Mouse (Mus musculus) kidney, postnatal 36 days (tissue): ENCODE data around the gene Gng12.
A peak's percentile ranks its signal among the peaks of the same experiment; 100 is the strongest.
"Not testable (repeated sequence)": the region's sequence is repeated elsewhere in the genome, so short reads cannot be mapped to it uniquely, and the experiment has no call there.

Source experiments
- DNase-seq, 2 experiments: peaks; one replicate each; pipeline ENCODE4 v3.0.0; 2021 to 2022; ENCODE audit warnings: mixed read lengths in 2 of 2

Gene Gng12

DNA sequence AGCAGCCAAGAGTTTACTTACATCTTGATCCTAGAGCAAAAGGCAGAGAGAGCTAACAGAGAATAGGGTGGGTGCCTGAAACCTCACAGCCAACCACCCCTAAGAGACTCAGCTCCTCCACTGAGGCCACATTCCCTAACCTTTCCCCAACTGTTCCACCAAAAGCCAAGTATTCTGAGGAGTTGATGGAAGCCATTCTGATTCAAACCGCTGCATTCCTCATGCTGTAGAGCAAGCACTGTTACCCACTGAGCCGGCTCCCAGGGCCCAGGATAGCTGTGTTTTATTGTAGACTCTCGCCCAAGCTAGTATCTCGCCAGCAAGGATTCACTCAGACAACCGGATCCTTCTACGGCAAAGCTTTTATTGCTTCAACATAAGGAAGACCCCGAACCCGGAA is 98.8 kb downstream of the Gng12 start:
- no peak for DNase-seq

DNA sequence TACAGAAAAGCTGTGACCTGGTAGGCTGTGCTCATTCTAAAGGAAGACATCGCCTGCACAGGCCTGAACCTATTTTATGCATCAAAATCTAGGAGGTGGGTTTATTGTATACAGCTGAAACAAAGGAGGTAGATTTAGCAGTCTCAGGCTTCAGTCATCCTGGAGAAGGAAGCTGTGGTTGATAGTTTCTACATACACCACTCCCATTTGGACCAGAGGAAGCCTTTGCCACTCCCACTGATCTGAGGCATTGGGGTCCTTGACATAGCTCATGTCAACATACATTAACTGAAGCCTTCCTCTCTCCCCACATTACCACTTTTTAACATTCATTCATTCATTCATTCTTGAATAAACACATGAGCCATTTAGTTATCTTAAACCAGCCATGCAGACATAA is 99.6 kb downstream of the Gng12 start:
- no peak for DNase-seq

DNA sequence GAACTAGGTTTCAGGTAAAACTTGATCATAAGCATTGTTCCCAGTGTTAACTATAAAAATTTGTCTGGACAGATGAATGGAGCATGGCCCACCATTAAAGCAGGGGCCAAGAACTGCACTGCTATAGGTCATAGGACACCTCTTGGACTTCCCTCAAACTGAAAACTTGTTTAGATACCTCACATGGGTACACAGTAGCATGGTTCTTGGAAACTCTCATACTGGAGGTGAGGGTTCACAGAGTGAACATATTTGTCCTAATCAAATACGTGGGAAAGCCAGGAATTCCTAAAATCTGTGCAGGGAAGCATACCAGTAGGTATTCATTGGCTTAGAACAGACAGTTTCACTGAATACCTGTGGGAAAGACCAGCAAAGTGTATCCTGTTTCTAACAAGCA is 100.1 kb downstream of the Gng12 start:
- DNase-seq = no peak

DNA sequence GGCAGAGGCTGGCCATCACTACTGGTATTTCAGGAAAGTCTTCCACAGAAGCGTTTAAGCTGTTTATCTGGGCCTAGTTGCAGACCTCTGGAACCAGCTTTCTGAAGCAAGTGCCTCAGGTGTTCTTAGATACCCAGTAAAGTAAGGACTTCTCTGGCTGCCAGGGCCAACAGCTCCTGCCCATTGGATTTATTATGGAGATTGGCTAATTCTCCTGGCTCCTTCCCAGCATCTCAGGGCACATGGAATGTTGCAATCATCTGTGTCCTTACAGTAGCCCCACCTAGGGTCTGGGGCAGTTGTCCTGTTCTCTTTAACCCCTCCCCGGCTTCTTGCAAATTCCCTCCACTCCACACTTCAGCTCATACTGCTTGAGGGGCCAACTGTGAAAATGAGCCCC is 102.4 kb downstream of the Gng12 start:
- peak; percentile 75 to 88 for DNase-seq

DNA sequence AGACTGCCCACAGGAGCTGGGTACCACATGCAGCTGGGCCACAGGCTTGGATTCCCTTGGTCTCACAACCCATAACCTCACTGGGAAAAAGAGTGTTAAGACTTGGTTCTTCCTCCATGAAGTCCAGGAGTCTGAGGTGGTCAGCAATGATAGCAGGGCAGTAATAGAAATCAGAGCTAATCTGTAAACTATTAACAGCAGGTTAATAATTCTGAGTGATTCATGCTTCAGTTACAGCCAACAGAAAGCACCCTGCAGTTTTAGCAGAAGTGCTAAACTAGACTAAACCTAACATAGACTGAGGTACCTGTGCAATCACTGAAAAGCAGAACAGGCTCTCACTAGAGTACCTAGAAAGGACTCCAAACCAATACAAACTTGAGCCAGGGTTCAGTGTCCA is 103.6 kb downstream of the Gng12 start:
- peak in 1 of 2 experiments; percentile 63 for DNase-seq

DNA sequence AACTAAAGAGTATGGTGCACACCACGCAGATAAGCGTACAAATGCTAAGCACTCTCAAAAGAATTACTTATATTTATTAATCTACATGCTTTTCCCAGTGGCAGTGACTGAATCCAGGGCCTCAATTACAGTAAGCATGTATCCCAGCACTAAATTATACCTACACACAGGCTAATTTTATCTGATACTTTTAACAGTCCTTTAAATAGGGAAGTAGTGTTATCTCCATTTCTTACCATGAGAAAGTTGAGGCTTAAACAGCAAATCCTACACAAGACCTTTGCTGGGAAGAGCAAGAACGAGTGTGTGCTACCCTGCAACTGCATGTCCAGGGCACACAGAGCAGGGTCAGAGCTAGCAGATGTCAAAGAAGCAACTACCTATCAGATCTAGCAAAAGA is 113.7 kb downstream of the Gng12 start:
- no peak for DNase-seq

DNA sequence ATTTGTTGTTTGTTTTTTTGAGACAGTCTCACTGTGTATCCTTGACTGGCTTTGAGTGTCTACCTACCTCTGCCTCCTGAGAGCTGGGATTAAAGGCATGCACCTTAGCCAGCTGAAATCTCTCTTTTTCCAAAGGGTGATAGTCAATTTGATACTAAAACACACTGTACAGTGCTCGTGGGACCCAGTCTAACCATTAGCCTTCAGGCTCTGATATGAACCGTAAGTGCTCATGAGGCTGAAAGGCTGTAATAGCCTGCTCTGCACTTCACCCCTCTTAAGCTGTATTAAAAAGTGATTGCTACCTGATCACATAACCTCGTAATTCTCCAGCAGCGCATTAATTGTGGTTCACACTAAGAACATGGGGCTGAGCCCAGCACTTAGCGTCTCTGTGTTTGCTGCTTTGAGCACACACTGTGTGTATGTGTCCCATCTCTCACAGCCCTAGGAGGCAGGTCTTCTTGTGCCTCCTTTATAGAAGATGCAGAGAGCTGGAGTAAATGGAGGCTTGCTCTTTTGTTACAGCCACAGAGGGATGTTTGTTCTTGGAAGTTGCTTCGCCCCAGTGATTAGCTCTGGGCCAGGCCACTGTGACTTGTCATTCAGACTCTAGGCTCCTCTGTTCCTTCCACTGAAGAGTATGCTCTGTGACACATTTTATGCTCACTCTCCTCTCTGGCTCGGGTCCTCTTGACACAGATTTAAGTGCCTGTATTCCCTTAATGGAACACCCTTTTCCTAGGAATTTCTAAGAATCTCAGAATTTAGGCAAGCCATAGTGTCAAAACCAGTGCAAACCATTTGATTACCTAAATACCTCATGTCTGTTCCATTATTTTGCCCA is 114.4 kb downstream of the Gng12 start:
- DNase-seq = no peak

DNA sequence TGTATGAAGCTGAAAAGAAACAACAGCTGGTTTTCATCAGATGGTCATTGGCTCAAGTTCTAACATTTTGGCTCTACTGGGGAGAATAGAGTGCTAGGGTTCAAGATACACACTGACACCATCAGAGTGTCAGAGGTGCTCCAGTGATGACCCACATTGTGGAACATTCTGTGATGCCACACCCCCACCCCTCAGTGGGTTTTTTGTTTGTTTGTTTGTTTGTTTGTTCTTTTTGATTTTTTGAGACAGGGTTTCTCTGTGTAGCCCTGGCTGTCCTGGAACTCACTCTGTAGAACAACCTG is 115.0 kb downstream of the Gng12 start:
- no peak for DNase-seq

DNA sequence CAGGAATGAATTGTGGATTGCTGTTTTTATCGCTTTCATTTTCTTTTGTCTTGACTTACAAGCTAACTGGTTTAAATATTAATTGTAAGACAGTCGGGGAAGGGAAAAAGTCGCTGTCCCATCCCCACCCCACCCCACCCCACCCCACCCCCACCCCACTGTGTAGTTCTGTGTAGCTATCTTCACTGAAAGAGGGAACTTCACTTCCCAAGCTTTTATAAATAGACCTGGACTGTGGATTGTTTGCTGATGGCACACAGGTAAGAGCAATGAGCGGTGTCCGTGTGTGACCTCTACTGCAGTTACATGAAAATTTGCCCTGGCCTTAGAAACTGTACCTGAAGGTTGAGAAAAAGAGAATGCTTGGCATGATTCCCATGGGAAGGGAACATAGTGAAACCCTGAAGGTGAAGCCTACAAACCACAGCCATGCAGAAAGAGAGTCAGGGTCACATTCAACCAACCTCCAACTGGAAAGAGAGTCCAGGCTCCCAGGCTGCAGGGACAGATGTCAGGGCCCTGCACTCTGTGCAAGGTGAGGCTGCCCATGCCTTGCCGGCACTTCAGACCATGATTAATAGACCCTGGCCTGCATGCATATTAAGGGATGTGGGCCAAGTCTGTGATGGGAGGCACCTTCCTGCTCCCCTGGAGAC is 117.2 kb downstream of the Gng12 start:
- peak; percentile 47 to 58 for DNase-seq

DNA sequence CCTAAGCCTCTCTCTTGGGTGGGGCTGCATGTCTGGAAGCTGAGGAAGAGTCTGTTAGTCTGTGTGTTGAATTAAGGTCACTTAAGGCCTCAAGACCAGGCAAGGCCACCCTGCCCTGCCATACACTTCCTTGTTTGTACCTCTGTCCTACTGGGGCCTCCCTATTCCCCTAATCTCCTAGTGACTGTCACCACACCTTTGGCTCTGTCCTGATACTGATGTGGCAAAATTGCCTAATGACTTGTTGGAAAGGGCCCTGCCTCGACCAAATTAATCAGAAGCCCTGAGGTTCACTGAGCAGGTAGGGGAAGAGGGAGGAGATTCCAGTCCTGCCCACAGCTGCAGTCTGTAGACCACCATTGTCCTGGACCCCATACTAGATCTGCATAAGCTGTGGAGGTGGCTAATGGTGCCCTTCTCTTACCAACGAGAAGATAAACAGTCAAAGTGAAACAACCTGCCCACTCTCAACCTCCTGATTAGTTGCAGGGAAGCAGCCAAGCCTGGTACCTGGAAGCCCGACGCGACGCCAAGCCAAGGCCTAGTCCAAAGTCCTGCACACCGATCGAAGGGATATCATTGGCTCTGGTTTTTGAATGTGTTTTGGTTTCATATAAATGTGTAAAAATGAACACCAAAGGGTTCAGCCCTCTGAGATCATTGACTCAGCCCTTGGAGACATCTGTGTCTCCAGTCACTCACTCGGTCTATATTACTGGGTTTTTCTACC is 117.9 kb downstream of the Gng12 start:
- DNase-seq = peak; percentile 32 to 58

DNA sequence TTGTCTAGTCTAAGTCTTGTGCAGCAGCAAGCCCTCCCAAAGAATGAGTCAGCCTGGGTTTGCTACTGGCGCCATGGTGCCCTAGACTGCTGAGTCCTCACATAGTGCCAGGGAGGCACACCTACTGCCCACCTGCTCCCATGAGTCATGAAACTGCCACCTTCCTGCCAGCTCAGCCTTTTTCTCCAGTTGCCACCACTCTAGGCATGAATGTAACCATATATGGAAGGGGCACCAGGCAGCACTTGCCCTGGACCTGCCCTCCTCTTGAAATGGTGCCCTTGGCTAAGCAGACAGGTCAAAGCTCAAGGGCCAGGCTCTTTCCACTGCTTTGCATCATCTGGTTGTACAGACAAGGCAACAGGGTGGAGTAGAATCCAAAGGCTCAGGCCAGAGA is 118.5 kb downstream of the Gng12 start:
- DNase-seq = peak; percentile 68 to 86

DNA sequence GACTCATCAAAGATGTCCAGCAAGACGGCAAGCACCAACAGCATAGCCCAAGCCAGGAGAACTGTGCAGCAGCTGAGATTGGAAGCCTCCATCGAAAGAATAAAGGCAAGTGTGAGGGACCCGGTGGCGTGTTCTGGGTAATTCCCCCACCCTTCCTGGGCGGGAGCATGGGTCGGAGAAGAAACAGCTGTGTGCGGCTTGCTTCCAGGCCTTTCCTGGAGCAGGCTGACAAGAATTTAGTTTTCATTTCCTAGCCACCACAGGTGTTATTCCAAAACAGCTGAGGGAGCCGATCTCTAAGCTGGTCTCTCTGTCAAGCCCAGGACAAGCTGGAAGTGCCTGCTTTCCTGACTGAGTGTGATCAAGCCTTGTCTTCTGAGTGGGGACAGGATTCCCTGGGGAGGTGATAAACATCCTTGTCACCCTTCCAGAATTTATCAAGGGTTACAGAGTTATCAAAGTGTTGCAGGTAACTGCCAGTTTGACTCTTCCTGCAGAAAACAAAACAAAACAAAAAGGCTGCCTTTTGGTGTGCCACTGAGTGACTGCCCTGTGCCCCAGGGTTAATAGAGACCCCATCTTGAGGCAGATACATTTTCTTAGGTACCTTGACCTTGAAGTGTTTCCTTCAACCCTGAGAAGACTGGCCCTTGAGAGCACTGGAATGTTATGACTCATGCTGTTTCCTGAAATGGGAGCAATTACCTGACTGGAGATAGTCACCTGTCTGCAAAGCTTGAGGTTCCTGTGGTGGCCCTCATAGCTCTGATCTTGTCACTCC is 119.7 kb downstream of the Gng12 start:
- DNase-seq = peak in 1 of 2 experiments; percentile 49

DNA sequence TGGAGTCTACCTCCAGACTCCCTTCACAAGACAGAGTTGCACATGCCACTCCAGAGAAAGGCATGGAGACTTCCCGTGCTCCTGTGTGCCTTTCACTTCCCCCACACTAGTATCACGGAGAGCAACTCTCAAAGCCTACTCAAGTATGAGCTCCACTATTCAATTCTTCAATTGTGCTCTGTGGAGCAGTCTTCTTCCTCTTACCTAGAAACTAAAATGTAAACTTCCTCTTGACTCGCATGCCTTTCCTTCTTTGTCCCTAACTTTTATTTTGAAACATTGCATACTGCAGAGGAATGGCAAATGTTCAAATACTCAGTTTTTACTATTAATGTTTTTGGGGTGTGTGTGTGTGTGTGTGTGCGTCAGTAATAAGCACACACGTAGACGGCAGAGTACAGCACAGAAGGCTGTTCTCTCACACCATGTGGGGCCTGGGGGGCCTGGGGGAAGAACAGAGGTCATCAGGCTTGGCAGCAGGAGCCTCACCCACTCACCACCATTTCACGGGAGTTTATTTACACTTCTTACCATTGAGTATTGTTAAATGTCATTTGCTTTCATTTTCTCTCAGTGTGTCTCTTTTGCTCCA is 120.4 kb downstream of the Gng12 start:
- no peak for DNase-seq

DNA sequence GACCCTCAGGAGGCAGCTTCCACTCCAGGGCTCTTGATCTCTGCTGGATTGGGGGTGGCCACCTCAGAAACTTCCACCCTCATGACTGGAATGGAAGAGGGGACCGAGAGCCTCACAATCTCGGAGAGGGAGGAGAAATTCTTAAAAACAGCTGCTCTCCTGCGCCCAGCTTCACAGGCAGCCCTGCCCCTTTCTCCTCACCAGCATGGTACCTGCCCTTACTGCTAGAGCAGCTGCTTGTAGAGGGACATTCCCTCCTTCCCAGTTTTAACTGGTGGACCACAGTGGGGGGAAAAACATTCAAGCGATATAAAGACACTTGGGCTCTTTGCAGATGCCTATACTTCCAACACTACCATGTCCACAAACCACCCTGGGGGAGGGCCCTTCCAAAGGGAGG is 122.2 kb downstream of the Gng12 start:
- no peak for DNase-seq

DNA sequence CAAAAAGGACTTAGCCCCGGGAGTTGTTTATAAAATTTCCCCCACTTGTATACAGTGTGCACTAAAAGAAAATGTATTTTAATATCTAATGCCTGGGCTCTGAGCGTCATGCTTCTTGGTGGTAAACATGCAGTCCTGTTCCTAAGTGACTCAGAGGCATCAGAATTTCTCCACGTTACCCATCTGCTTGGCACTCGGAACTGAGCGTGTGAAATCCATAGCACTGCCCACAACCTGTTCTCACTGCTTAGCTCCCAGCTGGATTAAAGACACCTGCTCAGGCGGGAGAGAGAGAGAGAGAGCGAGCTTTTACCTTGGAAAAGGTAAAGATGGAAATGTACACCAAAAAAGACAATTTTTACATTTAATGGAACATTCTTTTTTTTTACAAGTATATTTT is 122.8 kb downstream of the Gng12 start:
- not testable (repeated sequence) for DNase-seq

DNA sequence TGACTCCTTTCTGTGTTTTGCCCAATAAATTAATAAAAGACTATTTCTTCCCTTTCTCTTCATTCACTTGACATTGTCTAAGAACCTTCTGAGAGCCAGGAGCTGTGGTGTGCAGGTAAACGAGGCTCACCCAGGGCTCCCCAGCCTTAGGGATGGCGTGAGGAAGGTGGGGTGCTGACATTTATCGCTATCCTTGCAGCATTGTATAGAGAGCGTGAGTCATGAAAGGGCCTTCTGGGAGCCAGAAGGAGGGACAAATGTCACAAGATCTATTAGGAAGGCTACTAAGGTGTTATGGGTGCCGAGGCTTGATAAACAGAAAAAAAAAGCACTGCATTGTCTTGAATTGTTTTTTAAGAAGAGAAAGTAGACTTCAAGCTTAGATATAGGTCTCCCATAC is 125.1 kb downstream of the Gng12 start:
- no peak for DNase-seq

DNA sequence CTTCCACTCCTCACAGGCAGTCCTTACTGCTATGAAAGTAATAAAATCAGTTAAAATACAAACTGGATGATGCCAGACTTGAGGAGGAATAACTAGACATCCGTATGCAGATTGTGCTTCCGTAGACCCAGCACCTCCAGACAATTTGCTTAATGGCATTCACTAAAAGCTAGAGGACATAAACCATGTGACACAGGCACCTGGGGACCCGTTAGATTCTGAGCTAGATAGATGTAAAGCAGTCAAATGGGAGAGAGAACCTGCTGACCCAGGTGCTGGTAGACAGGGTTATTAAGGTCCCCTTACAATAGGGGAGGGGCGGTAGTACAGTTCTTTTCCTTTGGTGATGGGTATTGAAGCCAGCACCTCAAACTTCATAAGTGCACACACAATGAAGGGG is 127.5 kb downstream of the Gng12 start:
- DNase-seq = no peak

DNA sequence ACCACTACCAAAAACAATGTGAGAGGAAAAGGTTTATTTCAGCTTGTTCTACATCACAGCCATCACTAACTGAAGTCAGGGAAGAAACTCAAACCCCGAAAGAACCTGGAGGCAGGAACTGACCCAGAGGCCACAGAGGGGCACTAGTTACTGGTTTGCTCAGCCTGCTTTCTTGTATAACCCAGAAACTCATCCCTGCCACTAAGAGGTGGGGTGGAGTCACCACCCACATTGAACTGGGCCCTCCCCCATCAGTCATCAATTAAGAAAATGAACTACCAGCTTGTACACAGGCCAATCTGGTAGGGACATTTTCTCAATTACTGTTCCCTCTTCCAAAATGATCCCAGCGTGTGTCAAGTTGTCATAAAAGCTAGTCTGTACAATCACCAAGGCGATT is 130.5 kb downstream of the Gng12 start:
- DNase-seq = peak in 1 of 2 experiments; percentile 34

DNA sequence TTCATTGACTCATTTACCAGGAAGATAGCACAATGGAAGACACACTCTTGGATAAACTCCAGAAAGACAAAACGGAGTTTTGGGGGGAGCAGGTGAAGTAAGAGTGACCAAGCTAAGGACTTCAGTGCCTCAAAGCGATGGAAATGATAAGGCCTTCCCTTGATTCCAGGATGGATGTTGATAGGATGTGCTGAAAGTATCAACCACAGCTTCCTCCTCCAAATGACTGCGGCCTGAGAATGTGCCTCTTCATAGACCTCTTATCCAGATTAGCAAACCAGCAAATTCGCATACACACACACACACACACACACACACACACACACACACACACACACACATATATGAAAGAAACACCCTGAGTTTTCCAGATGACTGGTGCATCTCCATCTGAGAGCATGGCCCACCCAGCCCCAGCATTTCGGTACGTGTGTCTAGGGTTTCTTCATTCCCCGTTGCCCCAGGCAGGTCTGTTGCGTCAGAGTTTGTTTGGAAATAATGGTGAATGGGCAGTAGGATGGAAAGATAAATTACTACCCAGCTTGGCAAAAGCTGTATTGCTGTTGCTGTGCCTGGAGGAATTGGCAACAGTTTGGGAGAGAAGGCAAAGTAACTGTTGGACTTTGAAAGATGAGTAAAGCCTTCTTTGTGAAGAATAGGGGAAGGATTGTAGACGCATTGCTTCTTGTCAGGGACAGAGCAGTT is 131.4 kb downstream of the Gng12 start:
- peak in 1 of 2 experiments; percentile 32 for DNase-seq

DNA sequence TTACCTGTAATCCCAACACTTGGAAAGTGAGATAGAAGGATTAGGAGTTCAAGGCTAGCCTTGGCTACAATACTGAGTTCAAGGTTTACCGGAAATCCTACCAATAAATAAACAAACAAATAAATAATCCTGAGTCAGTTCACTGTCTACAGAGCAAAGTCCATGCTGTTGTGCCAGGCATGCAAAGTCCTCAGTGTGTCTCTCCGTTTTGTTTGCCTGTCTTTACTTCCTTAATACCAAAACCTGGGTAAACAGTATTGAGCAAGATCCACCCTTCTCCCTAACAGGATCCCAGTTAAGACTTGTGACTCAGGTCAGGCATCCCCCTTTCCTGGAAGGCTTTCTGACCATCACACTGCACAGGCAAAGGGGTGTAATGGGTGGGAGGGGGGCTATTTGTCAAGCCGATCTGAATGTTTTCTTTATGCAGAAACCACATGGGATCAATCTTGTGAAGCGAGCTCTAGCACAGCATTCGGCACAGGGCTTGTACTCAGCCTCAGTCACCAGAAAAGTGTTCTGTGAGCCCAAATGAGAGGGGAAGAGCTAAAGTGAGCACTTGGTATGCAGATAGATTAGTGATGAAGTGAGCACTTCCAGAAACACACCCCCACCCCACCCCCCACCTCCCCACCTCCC is 133.2 kb downstream of the Gng12 start:
- peak in 1 of 2 experiments; percentile 41 for DNase-seq

DNA sequence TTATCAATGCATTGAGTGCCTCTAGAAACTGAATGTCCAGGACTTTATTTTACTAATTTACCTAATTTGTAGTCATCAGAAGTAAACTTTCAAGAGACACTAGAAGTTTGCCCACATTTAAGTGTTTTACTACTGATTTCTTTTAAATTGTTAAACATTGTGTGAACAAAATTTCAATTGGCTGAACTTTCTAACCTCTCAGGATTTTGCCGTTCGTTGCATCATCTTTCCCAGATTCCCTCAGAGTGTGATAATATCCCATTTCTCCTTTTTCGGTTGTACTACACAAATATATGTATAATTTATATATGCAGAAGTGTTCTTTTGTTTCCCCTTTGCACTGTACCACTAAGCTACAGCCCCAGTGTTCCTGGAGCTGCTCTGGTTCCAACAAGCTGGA is 133.8 kb downstream of the Gng12 start:
- no peak for DNase-seq

DNA sequence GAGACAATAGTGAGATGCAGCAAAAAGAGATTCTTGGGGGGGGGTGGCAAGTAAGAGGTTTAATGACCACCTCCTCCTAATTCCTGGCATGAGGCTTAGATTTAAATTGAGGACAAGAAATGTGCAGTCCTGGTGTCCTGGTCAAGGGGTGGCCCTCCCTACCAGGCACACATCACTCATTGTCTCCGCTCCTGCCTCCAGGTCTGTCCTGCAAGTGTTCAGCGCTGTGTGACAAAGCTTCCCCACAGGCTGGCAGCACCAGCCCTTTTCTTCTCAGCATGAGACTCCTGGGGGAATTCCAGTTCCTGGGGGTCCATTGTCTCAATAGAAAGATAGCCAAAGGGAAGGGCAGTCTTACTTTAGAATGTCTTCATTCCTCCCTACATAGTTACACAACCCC is 134.2 kb downstream of the Gng12 start:
- no peak for DNase-seq
